Mouse (Mus musculus) stomach, postnatal 0 days (tissue): ENCODE results near the gene Lat. TPM values are rescaled to one million over a fixed set of nuclear protein-coding genes. Genes with fewer than 3 reads are reported as not detected.

Experiments
- ATAC-seq: fragments of 200-750 bp; cut with Nextera tagmentation; 2 replicates; pipeline ENCODE4 v1.8.0; 2017; ENCODE audit not compliant: low FRiP score, low TSS enrichment
- DNase-seq: peaks from one replicate; pipeline ENCODE4 v3.0.0-alpha.2; 2016; ENCODE audit warnings: low spot score
- H3K27ac ChIP-seq: fragments of 300-500 bp; sonication (generic); replicated peaks from 2 replicates; pipeline ENCODE4 v1.5.1; 2014; ENCODE audit warnings: mild to moderate bottlenecking, control low read depth
- H3K27me3 ChIP-seq: fragments of 300-500 bp; sonication (generic); 2 replicates; pipeline ENCODE4 v1.6.1; 2014; ENCODE audit warnings: low read length; ENCODE audit not compliant: control insufficient read depth, insufficient read depth
- H3K36me3 ChIP-seq: fragments of 300-500 bp; sonication (generic); 2 replicates; pipeline ENCODE4 v1.6.1; 2014; ENCODE audit warnings: low read length, mixed read lengths; ENCODE audit not compliant: control insufficient read depth, insufficient read depth
- H3K4me1 ChIP-seq: fragments of 300-500 bp; sonication (generic); replicated peaks from 2 replicates; pipeline ENCODE4 v1.6.1; 2014; ENCODE audit warnings: antibody characterized with exemption; ENCODE audit not compliant: control insufficient read depth, insufficient read depth
- H3K4me2 ChIP-seq: fragments of 300-500 bp; sonication (generic); replicated peaks from 2 replicates; pipeline ENCODE4 v1.6.1; 2014; ENCODE audit warnings: low read depth, mild to moderate bottlenecking, control low read depth, moderate library complexity
- H3K4me3 ChIP-seq: fragments of 300-500 bp; sonication (generic); 2 replicates; pipeline ENCODE4 v1.5.1; 2014; ENCODE audit warnings: low read depth, low read length, control low read depth
- H3K9ac ChIP-seq: fragments of 300-500 bp; sonication (generic); 2 replicates; pipeline ENCODE4 v1.6.1; 2014; ENCODE audit warnings: mild to moderate bottlenecking, low read length, control low read depth, mixed read lengths
- H3K9me3 ChIP-seq: fragments of 300-500 bp; sonication (generic); 2 replicates; pipeline ENCODE4 v1.6.1; 2016; ENCODE audit warnings: low read length; ENCODE audit not compliant: control insufficient read depth
- CTCF ChIP-seq: IDR thresholded peaks from 2 replicates; pipeline ENCODE4 v1.5.1; 2016; ENCODE audit warnings: antibody characterized with exemption, low read depth, mild to moderate bottlenecking, moderate library complexity
- EP300 ChIP-seq: optimal IDR thresholded peaks from 2 replicates; pipeline ENCODE3; 2016; ENCODE audit warnings: antibody characterized with exemption
- WGBS: fragments of 180-500 bp; shearing (Covaris S2); extraction: QIAGEN DNeasy Blood & Tissue Kit; methylation state at CpG from one replicate; pipeline ENCODE4 v1.1.7; 2014; 5-methylcytosine and 5-hydroxymethylcytosine counted together
- polyA plus RNA-seq: library from polyadenylated mRNA; unstranded; fragments of >200 nt; fragmentation: Nextera tagmentation; extraction: Ambion mirVana; gene quantifications from 2 replicates; pipeline ENCODE4 v1.2.1, GENCODE M21; 2015

Gene Lat
- polyA plus RNA-seq, 1 experiment from 2014 or later, result 0.21 TPM

GRCm38 (mm10) chr7:126376903-126377277 is 7.5 kb upstream of the Lat start:
- H3K9me3 ChIP-seq, result no peaks in the 10 kb centered on the region
- peak overlapping the region; percentile 63 for H3K27ac ChIP-seq
- peak overlapping the region; percentile 83 for H3K4me3 ChIP-seq
- 0 out of 2 replicates have a peak, but pooled peaks cover 4% of the 10 kb centered on the region for H3K4me1 ChIP-seq
- H3K4me2 ChIP-seq, result peak overlapping the region; percentile 97
- peak; percentile 3; the same call in 1 of the 2 replicates for ATAC-seq
- H3K9ac ChIP-seq, result peak overlapping the region; percentile 92
- no peak for TF ChIP-seq EP300
- WGBS, result 2% methylated on average over 27 of the region's 27 CpGs
- no peaks in the 10 kb centered on the region for H3K27me3 ChIP-seq
- peaks cover 11% of the 10 kb centered on the region for H3K36me3 ChIP-seq
- no peak for DNase-seq

DNA sequence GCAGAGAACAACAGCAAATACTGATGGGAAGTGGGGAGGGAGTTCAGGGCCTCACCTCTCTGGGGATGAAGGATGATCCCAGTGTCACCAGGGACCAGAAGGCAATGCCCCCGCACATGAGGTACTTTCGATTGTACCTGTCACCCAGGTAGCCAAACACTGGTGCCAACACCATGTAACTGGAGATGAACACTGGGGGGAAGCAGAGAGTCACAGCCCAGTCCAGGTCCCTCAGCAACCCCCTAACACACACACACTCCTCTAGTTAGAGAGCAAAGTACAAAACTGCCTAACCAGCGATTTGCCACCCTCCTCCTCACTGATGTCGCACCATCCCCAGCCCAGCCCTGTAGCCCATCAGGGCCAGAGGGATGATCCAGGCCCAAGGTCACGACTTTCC is 5.6 kb upstream of the Lat start:
- Histone ChIP-seq H3K4me1 (0 out of 2 replicates have a peak, but pooled peaks cover 4% of the 10 kb centered on the region), H3K27ac (no peak overlapping the region), H3K4me3 (no peak overlapping the region), H3K36me3 (peaks cover 15% of the 10 kb centered on the region), H3K9ac (no peak overlapping the region), H3K4me2 (no peak overlapping the region), H3K27me3 (no peaks in the 10 kb centered on the region), H3K9me3 (no peaks in the 10 kb centered on the region)
- WGBS, result 66% methylated on average over 5 of the region's 5 CpGs
- TF ChIP-seq CTCF (peak; percentile 35), EP300 (no peak)
- no peak for DNase-seq
- ATAC-seq, result no peak

DNA sequence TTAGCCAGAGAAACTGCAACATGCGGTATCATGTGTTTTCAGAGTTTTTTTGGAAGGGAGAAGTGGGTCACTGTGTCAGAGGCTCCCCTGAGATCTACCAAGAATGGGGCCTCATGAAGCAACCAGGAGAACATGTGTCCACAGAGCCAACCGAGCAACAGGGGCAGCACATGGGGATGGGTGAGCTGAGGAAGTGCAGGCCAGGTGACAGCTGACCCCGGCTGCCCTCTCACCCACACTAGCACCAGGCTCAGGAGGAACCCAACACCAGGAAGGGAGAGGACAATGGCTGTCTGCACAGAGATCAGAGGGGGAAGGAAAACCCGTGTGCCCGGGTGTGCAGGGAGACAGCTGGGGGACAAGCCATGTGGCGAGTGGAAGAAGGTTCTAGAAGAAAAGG is 5.2 kb upstream of the Lat start:
- Histone ChIP-seq H3K9ac (no peak overlapping the region), H3K4me2 (no peak overlapping the region), H3K9me3 (no peaks in the 10 kb centered on the region), H3K27me3 (no peaks in the 10 kb centered on the region), H3K4me1 (0 out of 2 replicates have a peak, but pooled peaks cover 4% of the 10 kb centered on the region), H3K36me3 (peaks cover 15% of the 10 kb centered on the region), H3K27ac (no peak overlapping the region), H3K4me3 (no peak overlapping the region)
- TF ChIP-seq CTCF, result no peak
- TF ChIP-seq EP300, result no peak
- ATAC-seq, result no peak
- no peak for DNase-seq
- 91% methylated on average over 6 of the region's 6 CpGs for WGBS

DNA sequence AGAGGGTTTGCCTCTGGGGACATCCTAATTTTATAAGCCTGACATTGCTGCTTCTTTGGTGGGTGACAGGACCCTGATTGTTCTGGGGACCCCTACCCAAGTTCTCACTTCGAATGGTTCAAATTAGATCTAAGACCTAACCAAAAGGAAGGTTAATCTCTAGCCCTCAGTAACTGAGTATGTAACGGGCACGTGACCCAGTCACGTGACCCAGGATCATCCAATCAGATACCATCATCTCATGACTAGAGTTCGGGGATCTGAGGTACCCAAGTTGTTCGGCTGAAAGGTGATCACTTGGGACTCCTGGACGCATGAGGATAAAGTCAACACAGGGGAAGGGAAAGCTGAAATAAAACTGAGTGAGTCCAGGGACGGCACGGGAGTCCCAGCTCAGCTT is 3.6 kb upstream of the Lat start:
- ATAC-seq (no peak), DNase-seq (no peak)
- no peak overlapping the region for H3K9ac ChIP-seq
- WGBS, result 86% methylated on average over 9 of the region's 9 CpGs
- peaks cover 15% of the 10 kb centered on the region for H3K36me3 ChIP-seq
- no peaks in the 10 kb centered on the region for H3K27me3 ChIP-seq
- no peak overlapping the region for H3K27ac ChIP-seq
- TF ChIP-seq CTCF (no peak), EP300 (no peak)
- H3K4me3 ChIP-seq, result no peak overlapping the region
- 0 out of 2 replicates have a peak, but pooled peaks cover 4% of the 10 kb centered on the region for H3K4me1 ChIP-seq
- no peaks in the 10 kb centered on the region for H3K9me3 ChIP-seq
- no peak overlapping the region for H3K4me2 ChIP-seq

DNA sequence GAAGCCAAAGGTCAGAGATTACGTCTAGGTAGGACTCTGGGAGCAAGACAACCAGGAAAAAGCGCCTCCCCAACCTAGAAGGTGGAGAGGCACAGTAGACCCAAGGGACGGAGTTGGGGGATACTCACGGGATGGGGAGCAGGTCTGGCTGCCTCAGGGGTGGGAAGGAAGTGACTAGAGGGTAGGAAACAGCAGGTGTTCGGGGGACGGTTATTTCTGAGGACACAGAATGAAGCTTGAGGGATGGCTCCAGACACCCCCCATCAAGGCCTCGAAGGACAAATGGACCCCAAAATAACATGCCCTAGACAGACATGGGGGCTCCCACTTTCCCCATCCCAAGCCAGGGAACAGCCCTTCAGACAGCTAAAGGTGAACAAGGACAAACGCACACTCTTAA is 1.0 kb downstream of the Lat start:
- Histone ChIP-seq H3K36me3 (peaks cover 15% of the 10 kb centered on the region), H3K27me3 (no peaks in the 10 kb centered on the region), H3K9ac (no peak overlapping the region), H3K4me3 (no peak overlapping the region), H3K9me3 (no peaks in the 10 kb centered on the region), H3K4me2 (no peak overlapping the region), H3K4me1 (no peaks in the 10 kb centered on the region), H3K27ac (no peak overlapping the region)
- DNase-seq (no peak), ATAC-seq (no peak)
- TF ChIP-seq EP300 (no peak), CTCF (no peak)
- 87% methylated on average over 8 of the region's 8 CpGs for WGBS

- no peak overlapping the region for H3K9ac ChIP-seq
- 86% methylated on average over 10 of the region's 10 CpGs for WGBS
- no peaks in the 10 kb centered on the region for H3K9me3 ChIP-seq
- no peak for TF ChIP-seq CTCF
- no peak for TF ChIP-seq EP300
- H3K4me3 ChIP-seq, result no peak overlapping the region
- H3K27me3 ChIP-seq, result no peaks in the 10 kb centered on the region
- no peaks in the 10 kb centered on the region for H3K4me1 ChIP-seq
- ATAC-seq, result no peak
- peaks cover 11% of the 10 kb centered on the region for H3K36me3 ChIP-seq
- H3K4me2 ChIP-seq, result no peak overlapping the region
- DNase-seq, result no peak
- no peak overlapping the region for H3K27ac ChIP-seq
Measured at GRCm38 (mm10) chr7:126367636-126368035, 1.7 kb downstream of the Lat start.
